Mouse (Mus musculus): Measurements from ENCODE around the gene Mcat. TPM values are rescaled to one million over a fixed set of nuclear protein-coding genes. Genes with fewer than 3 reads are reported as not detected.

Mcat gene
- polyA plus RNA-seq, 1 experiment from 2014 or later = 33.4 TPM

DNA sequence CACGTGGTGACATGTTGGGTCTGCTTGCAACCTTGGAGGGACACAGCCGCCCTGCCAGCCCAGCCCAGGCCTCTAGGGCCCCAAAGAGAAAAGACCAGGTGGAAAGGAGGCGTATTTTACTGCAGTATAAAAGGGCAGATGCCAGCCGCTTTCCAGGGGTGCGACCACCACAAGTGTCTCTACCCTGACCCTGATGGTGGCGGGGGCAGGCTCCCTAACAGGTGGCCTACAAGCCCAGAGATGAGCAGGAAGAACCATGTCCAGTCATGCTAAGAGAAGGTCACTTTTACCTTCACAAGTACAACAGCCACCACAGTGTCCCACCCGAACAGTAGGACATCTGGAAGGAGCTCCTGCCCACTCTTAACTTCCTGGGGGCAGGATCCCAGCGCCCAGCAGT lies 12.0 kb upstream of the Mcat start:
- no peak overlapping the region for H3K4me2 ChIP-seq (ENCODE audit: low read length)
- no peak overlapping the region for H3K27ac ChIP-seq (replicated peaks in 1 of 2; ENCODE audit: control insufficient read depth in 1 of 2, insufficient read depth in 1 of 2, low read depth in 2 of 2, low read length in 2 of 2)
- H3K27me3 ChIP-seq (ENCODE audit: control insufficient read depth, insufficient read depth, low read length) = no peaks in the 10 kb centered on the region
- H3K4me3 ChIP-seq (ENCODE audit: control insufficient read depth in 1 of 2, insufficient read depth in 1 of 2, low read depth in 1 of 2, low read length in 2 of 2) = no peak overlapping the region
- H3K4me1 ChIP-seq (ENCODE audit: control insufficient read depth in 2 of 2, insufficient read depth in 2 of 2, low read length in 2 of 2) = no peaks in the 10 kb centered on the region
- no peak for ATAC-seq (ENCODE audit: insufficient number of reproducible peaks, insufficient read depth, low FRiP score, low read depth)
- WGBS = 93% methylated on average over 8 of the region's 8 CpGs
- no peak overlapping the region for H3K9ac ChIP-seq (ENCODE audit: low read length)
- H3K9me3 ChIP-seq (ENCODE audit: control insufficient read depth, low read length) = no peaks in the 10 kb centered on the region
- H3K36me3 ChIP-seq (ENCODE audit: control insufficient read depth, insufficient read depth, low read length) = peaks cover 81% of the 10 kb centered on the region

DNA sequence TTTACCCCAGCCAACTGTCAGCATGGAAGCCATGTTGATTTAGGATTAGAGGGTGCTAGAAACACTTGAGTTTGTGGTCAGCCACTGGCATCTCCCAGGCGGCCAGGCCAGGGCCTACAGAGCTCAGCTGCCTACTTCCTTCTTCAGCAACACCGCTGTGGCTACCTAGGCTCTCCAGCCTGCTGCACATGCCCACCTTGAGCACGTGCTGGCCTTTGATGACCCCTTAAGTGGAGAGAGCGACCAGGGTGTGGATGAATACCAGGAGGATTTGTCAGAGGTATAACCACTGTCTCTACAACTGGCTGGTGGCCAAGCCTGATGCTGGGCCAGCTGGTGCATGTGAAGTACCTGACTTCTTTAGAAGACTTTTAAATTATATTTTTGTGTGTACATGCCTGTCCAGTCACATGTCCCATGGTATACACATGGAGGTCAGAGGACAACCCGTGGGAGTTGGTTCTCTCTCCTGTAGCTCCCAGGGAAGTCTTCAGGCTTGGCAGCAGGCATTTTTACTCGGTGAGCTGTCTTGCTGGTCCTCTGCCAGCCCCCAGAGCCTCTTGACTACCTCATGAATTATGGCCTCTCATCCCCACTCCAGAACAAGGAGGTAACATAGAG lies 11.3 kb upstream of the Mcat start:
- Histone ChIP-seq H3K4me3 (ENCODE audit: control insufficient read depth in 1 of 2, insufficient read depth in 1 of 2, low read depth in 1 of 2, low read length in 2 of 2) (no peak overlapping the region), H3K4me2 (ENCODE audit: low read length) (no peak overlapping the region), H3K27me3 (ENCODE audit: control insufficient read depth, insufficient read depth, low read length) (no peaks in the 10 kb centered on the region), H3K36me3 (ENCODE audit: control insufficient read depth, insufficient read depth, low read length) (peaks cover 74% of the 10 kb centered on the region), H3K9me3 (ENCODE audit: control insufficient read depth, low read length) (no peaks in the 10 kb centered on the region), H3K9ac (ENCODE audit: low read length) (no peak overlapping the region), H3K27ac (replicated peaks in 1 of 2; ENCODE audit: control insufficient read depth in 1 of 2, insufficient read depth in 1 of 2, low read depth in 2 of 2, low read length in 2 of 2) (no peak overlapping the region), H3K4me1 (ENCODE audit: control insufficient read depth in 2 of 2, insufficient read depth in 2 of 2, low read length in 2 of 2) (no peaks in the 10 kb centered on the region)
- ATAC-seq (ENCODE audit: insufficient number of reproducible peaks, insufficient read depth, low FRiP score, low read depth) = no peak
- WGBS = 74% methylated on average over 6 of the region's 6 CpGs

DNA sequence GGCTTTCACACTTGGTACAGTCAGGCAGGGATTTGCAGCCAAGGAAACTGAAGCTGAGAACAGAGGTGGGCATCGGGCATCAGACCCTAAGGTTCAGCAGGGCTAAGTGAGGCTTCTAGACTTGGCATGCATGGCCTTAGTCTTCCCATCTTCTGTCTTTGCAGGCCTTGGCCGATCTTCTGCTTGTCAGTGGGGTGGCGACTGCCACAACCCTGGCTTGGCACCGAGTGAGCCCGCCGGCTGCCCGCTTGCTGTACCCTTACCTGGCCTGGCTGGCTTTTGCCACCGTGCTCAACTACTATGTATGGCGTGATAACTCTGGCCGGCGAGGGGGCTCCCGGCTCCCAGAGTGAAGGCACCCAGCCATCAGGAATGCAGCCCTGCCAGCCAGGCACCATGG lies 10.0 kb upstream of the Mcat start:
- H3K4me2 ChIP-seq (ENCODE audit: low read length) = no peak overlapping the region
- no peak overlapping the region for H3K9ac ChIP-seq (ENCODE audit: low read length)
- H3K4me1 ChIP-seq (ENCODE audit: control insufficient read depth in 2 of 2, insufficient read depth in 2 of 2, low read length in 2 of 2) = no peaks in the 10 kb centered on the region
- WGBS = 91% methylated on average over 12 of the region's 12 CpGs
- H3K36me3 ChIP-seq (ENCODE audit: control insufficient read depth, insufficient read depth, low read length) = peaks cover 62% of the 10 kb centered on the region
- ATAC-seq (ENCODE audit: insufficient number of reproducible peaks, insufficient read depth, low FRiP score, low read depth) = no peak
- no peaks in the 10 kb centered on the region for H3K27me3 ChIP-seq (ENCODE audit: control insufficient read depth, insufficient read depth, low read length)
- no peak overlapping the region for H3K27ac ChIP-seq (replicated peaks in 1 of 2; ENCODE audit: control insufficient read depth in 1 of 2, insufficient read depth in 1 of 2, low read depth in 2 of 2, low read length in 2 of 2)
- no peak overlapping the region for H3K4me3 ChIP-seq (ENCODE audit: control insufficient read depth in 1 of 2, insufficient read depth in 1 of 2, low read depth in 1 of 2, low read length in 2 of 2)
- no peaks in the 10 kb centered on the region for H3K9me3 ChIP-seq (ENCODE audit: control insufficient read depth, low read length)

DNA sequence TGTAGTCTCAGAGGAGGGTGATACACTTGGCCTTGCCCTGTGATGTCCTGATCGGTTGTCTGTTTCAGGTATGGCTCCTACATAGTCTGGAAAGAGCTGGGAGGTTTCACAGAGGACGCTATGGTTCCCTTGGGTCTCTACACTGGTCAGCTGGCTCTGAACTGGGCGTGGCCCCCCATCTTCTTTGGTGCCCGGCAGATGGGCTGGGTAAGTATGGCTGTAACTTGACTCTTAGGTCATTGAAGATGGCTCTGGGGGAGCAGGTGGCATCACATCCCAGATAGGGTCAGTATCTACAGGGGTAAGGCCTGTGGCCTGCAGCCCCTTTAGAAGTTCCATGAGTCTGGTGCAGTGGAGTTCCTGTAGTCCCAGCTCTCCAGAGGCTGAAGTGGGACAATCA lies 8.5 kb upstream of the Mcat start:
- H3K9ac ChIP-seq (ENCODE audit: low read length) = no peak overlapping the region
- WGBS = 79% methylated on average over 4 of the region's 4 CpGs

DNA sequence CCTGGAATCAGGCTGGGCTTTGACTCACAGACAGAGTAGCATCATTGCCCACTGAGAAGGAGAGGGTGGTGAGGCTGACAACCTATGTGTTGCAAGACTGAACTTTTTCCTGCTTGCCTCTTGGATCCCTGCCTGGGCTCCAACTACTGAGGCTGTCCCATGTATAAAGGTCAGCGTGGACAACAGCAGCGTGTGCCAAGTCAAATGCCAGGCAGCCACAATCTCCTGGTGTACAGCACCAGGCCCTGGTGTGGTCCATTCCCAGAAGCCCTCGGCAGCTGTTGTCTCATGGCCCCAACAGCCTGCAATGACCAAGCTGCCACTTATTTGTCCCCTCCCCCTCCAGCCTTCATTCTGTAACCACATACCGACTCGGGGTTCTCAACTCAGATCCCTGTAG lies 8.0 kb upstream of the Mcat start:
- WGBS = 80% methylated on average over 5 of the region's 5 CpGs
- H3K27ac ChIP-seq (replicated peaks in 1 of 2; ENCODE audit: control insufficient read depth in 1 of 2, insufficient read depth in 1 of 2, low read depth in 2 of 2, low read length in 2 of 2) = no peak overlapping the region
- peaks cover 43% of the 10 kb centered on the region for H3K36me3 ChIP-seq (ENCODE audit: control insufficient read depth, insufficient read depth, low read length)
- no peak overlapping the region for H3K4me3 ChIP-seq (ENCODE audit: control insufficient read depth in 1 of 2, insufficient read depth in 1 of 2, low read depth in 1 of 2, low read length in 2 of 2)
- H3K9ac ChIP-seq (ENCODE audit: low read length) = no peak overlapping the region
- H3K9me3 ChIP-seq (ENCODE audit: control insufficient read depth, low read length) = no peaks in the 10 kb centered on the region
- ATAC-seq (ENCODE audit: insufficient number of reproducible peaks, insufficient read depth, low FRiP score, low read depth) = no peak
- H3K4me2 ChIP-seq (ENCODE audit: low read length) = no peak overlapping the region
- no peaks in the 10 kb centered on the region for H3K27me3 ChIP-seq (ENCODE audit: control insufficient read depth, insufficient read depth, low read length)
- H3K4me1 ChIP-seq (ENCODE audit: control insufficient read depth in 2 of 2, insufficient read depth in 2 of 2, low read length in 2 of 2) = no peaks in the 10 kb centered on the region

More for the DNA sequence above, 8.5 kb upstream of the Mcat start:
- Histone ChIP-seq H3K4me2 (ENCODE audit: low read length) (no peak overlapping the region), H3K9me3 (ENCODE audit: control insufficient read depth, low read length) (no peaks in the 10 kb centered on the region), H3K27ac (replicated peaks in 1 of 2; ENCODE audit: control insufficient read depth in 1 of 2, insufficient read depth in 1 of 2, low read depth in 2 of 2, low read length in 2 of 2) (no peak overlapping the region), H3K36me3 (ENCODE audit: control insufficient read depth, insufficient read depth, low read length) (peaks cover 48% of the 10 kb centered on the region), H3K27me3 (ENCODE audit: control insufficient read depth, insufficient read depth, low read length) (no peaks in the 10 kb centered on the region), H3K4me3 (ENCODE audit: control insufficient read depth in 1 of 2, insufficient read depth in 1 of 2, low read depth in 1 of 2, low read length in 2 of 2) (no peak overlapping the region), H3K4me1 (ENCODE audit: control insufficient read depth in 2 of 2, insufficient read depth in 2 of 2, low read length in 2 of 2) (no peaks in the 10 kb centered on the region)
- no peak for ATAC-seq (ENCODE audit: insufficient number of reproducible peaks, insufficient read depth, low FRiP score, low read depth)

DNA sequence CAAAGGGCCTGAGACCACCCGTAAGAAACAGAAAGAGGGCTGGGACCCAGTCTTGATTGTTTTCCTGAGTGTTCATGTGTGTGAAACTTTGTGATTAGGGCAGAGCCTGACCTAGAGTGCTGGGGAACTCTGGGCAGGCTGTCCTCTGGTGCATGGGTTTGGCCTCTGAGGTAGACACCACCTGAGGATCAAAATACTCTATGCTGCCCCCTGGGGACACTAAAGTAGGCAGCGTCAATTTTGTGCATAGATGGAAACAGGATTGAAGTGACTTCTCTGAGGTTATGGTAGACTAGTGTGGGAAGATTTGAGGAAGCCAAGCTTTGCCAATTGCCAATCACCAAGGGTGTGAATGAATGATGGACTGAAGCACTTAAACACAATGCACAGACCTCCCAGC lies 7.1 kb upstream of the Mcat start:
- no peaks in the 10 kb centered on the region for H3K9me3 ChIP-seq (ENCODE audit: control insufficient read depth, low read length)
- H3K27me3 ChIP-seq (ENCODE audit: control insufficient read depth, insufficient read depth, low read length) = no peaks in the 10 kb centered on the region
- ATAC-seq (ENCODE audit: insufficient number of reproducible peaks, insufficient read depth, low FRiP score, low read depth) = no peak
- WGBS = 51% methylated on average over 2 of the region's 2 CpGs
- no peak overlapping the region for H3K4me2 ChIP-seq (ENCODE audit: low read length)
- H3K4me3 ChIP-seq (ENCODE audit: control insufficient read depth in 1 of 2, insufficient read depth in 1 of 2, low read depth in 1 of 2, low read length in 2 of 2) = no peak overlapping the region
- no peaks in the 10 kb centered on the region for H3K4me1 ChIP-seq (ENCODE audit: control insufficient read depth in 2 of 2, insufficient read depth in 2 of 2, low read length in 2 of 2)
- no peak overlapping the region for H3K9ac ChIP-seq (ENCODE audit: low read length)
- H3K27ac ChIP-seq (replicated peaks in 1 of 2; ENCODE audit: control insufficient read depth in 1 of 2, insufficient read depth in 1 of 2, low read depth in 2 of 2, low read length in 2 of 2) = no peak overlapping the region
- peaks cover 33% of the 10 kb centered on the region for H3K36me3 ChIP-seq (ENCODE audit: control insufficient read depth, insufficient read depth, low read length)

DNA sequence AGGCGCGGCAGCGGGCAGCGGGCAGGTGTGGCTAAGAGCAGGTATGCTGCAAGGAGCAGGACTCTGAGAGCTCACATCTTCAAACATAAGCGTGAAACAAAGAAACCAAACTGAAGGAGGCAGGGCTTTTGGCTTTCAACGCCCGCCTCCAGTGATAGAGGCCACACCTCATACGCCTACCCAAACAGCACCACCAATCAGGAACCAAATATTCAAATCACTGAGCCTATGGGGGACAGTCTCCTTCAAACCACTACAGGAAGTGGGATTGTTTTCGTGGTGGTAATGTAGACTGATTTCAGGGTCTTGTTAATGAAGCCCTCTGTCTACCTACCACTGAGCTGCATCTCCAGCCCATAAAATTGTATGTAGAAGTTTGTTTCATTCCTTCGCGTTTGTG lies 6.1 kb upstream of the Mcat start:
- Histone ChIP-seq H3K9ac (ENCODE audit: low read length) (no peak overlapping the region), H3K27ac (replicated peaks in 1 of 2; ENCODE audit: control insufficient read depth in 1 of 2, insufficient read depth in 1 of 2, low read depth in 2 of 2, low read length in 2 of 2) (no peak overlapping the region), H3K36me3 (ENCODE audit: control insufficient read depth, insufficient read depth, low read length) (peaks cover 25% of the 10 kb centered on the region), H3K9me3 (ENCODE audit: control insufficient read depth, low read length) (no peaks in the 10 kb centered on the region), H3K4me1 (ENCODE audit: control insufficient read depth in 2 of 2, insufficient read depth in 2 of 2, low read length in 2 of 2) (peaks cover 0 to 3% of the 10 kb centered on the region in 2 experiments; a peak in 2 of 4 replicates), H3K27me3 (ENCODE audit: control insufficient read depth, insufficient read depth, low read length) (no peaks in the 10 kb centered on the region), H3K4me2 (ENCODE audit: low read length) (no peak overlapping the region), H3K4me3 (ENCODE audit: control insufficient read depth in 1 of 2, insufficient read depth in 1 of 2, low read depth in 1 of 2, low read length in 2 of 2) (no peak overlapping the region)
- WGBS = 51% methylated on average over 11 of the region's 11 CpGs
- ATAC-seq (ENCODE audit: insufficient number of reproducible peaks, insufficient read depth, low FRiP score, low read depth) = no peak

DNA sequence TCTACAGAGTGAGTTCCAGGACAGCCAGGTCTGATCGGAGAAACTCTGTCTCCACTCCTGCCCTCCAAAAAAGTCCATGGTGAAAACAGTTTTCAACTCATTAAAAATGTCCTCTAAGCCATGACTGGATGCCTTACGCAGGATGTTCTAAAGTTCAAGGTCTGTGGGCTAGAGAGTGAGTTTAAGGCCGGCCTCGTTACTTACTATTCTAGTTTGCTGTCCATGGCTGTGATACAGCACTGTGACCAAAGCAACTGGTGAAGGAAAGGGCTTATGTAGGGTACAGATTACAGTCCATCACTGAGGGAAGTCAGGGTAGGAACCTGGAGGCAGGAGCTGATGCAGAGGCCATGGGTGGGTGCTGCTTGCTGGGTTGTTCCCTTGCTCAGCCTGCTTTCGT lies 5.0 kb upstream of the Mcat start:
- Histone ChIP-seq H3K27ac (replicated peaks in 1 of 2; ENCODE audit: control insufficient read depth in 1 of 2, insufficient read depth in 1 of 2, low read depth in 2 of 2, low read length in 2 of 2) (no peak overlapping the region), H3K9ac (ENCODE audit: low read length) (no peak overlapping the region), H3K4me2 (ENCODE audit: low read length) (no peak overlapping the region), H3K4me1 (ENCODE audit: control insufficient read depth in 2 of 2, insufficient read depth in 2 of 2, low read length in 2 of 2) (peaks cover 3 to 5% of the 10 kb centered on the region in 2 experiments; a peak in 3 of 4 replicates), H3K9me3 (ENCODE audit: control insufficient read depth, low read length) (no peaks in the 10 kb centered on the region), H3K36me3 (ENCODE audit: control insufficient read depth, insufficient read depth, low read length) (peaks cover 15% of the 10 kb centered on the region), H3K4me3 (ENCODE audit: control insufficient read depth in 1 of 2, insufficient read depth in 1 of 2, low read depth in 1 of 2, low read length in 2 of 2) (no peak overlapping the region), H3K27me3 (ENCODE audit: control insufficient read depth, insufficient read depth, low read length) (no peaks in the 10 kb centered on the region)
- 92% methylated on average over 5 of the region's 5 CpGs for WGBS
- ATAC-seq (ENCODE audit: insufficient number of reproducible peaks, insufficient read depth, low FRiP score, low read depth) = no peak

Data from heart, embryonic 14.5 days (tissue).